Mouse (Mus musculus) stomach, embryonic 14.5 days (tissue): ENCODE measurements at regions not wholly inside any gene's neighbourhood (a gene's known extent, or its start where the extent isn't known, plus 50 kb on each side); places are given as distances from the start of the nearest gene placed in this dataset.

Experiments used
- ATAC-seq: fragments of 200-750 bp; cut with Nextera tagmentation; 2 replicates; pipeline ENCODE4 v1.8.0; 2017; ENCODE audit warnings: low read depth, moderate TSS enrichment; ENCODE audit not compliant: insufficient number of reproducible peaks, insufficient read depth, low FRiP score
- H3K27ac ChIP-seq: fragments of 300-500 bp; sonication (generic); 2 replicates; pipeline ENCODE4 v1.5.1; 2014; ENCODE audit warnings: mild to moderate bottlenecking, low read length, moderate library complexity, mixed read lengths
- H3K27me3 ChIP-seq: fragments of 300-500 bp; sonication (generic); 2 replicates; pipeline ENCODE4 v1.6.1; 2014; ENCODE audit warnings: low read length, control low read depth, mixed read lengths; ENCODE audit not compliant: control insufficient read depth, insufficient read depth
- H3K36me3 ChIP-seq: fragments of 300-500 bp; sonication (generic); 2 replicates; pipeline ENCODE4 v1.6.1; 2014; ENCODE audit warnings: mild to moderate bottlenecking, control low read depth, low read length, moderate library complexity, mixed read lengths; ENCODE audit not compliant: control insufficient read depth, insufficient read depth
- H3K4me1 ChIP-seq: fragments of 300-500 bp; sonication (generic); 2 replicates; pipeline ENCODE4 v1.6.1; 2014; ENCODE audit warnings: low read length, control low read depth, mixed read lengths; ENCODE audit not compliant: control insufficient read depth, insufficient read depth
- H3K4me2 ChIP-seq: fragments of 300-500 bp; sonication (generic); replicated peaks from 2 replicates; pipeline ENCODE4 v1.6.1; 2014; ENCODE audit warnings: low read depth, low read length, control low read depth
- H3K4me3 ChIP-seq: fragments of 300-500 bp; sonication (generic); 2 replicates; pipeline ENCODE4 v1.5.1; 2014; ENCODE audit warnings: low read depth, low read length, control low read depth
- H3K9ac ChIP-seq: fragments of 300-500 bp; sonication (generic); replicated peaks from 2 replicates; pipeline ENCODE4 v1.6.1; 2014; ENCODE audit warnings: low read depth, mild to moderate bottlenecking, control low read depth, low read length, moderate library complexity, mixed read lengths
- H3K9me3 ChIP-seq: fragments of 300-500 bp; sonication (generic); 2 replicates; pipeline ENCODE4 v1.6.1; 2016; ENCODE audit warnings: low read depth, low read length, control low read depth; ENCODE audit not compliant: control insufficient read depth
- WGBS: fragments of 180-500 bp; shearing (Covaris S2); extraction: QIAGEN DNeasy Blood & Tissue Kit; methylation state at CpG from one replicate; pipeline ENCODE4 v1.1.7; 2014; 5-methylcytosine and 5-hydroxymethylcytosine counted together

DNA sequence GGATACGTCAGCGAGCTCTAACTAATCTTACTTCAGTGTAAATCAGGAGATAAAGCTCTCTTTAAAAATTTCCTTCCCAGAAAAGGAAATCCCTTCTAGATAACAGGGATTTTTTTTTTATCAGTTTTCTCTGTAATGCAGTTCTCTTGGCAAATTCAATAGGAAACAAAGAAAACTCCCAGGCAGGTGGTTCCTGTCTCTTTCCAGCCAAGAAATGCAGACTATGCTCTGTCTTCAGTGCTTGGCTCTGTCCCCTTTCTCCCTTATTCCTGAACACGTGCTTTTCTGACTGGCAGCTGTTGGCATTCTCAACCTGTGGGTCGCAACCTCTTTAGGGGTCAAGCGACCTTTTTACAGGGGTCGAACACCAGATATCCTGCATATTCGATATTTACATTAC is 121.5 kb downstream of the Gm5426 start:
- Histone ChIP-seq H3K9me3 (no peaks in the 10 kb centered on the region), H3K27ac (no peak overlapping the region), H3K27me3 (no peaks in the 10 kb centered on the region), H3K4me1 (peaks cover under 1% of the 10 kb centered on the region; the same call in 1 of the 2 replicates), H3K9ac (no peak overlapping the region), H3K36me3 (no peaks in the 10 kb centered on the region), H3K4me3 (no peak overlapping the region), H3K4me2 (no peak overlapping the region)
- 65% methylated on average over 7 of the region's 7 CpGs for WGBS
- no peak for ATAC-seq

DNA sequence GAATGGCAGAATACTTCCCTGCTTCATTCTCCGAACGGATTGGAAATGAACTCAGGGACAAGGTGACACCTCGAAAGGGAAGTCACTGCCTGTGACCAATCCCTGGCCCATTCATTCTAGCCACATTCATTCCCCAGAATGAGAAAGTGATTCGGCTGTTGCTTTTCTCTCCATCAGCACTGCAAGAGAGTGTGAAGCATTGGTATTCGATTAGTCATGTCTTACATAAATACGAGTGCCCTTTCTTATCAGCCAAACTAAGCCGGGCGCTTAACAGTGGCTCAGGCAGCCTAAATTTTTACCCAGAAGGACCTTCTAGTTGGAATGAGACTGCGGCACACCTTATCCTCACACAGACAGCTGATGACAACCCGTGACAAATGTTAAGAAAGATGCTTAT is 122.8 kb downstream of the Gm5426 start:
- Histone ChIP-seq H3K27ac (no peak overlapping the region), H3K4me1 (peaks cover 7% of the 10 kb centered on the region; the same call in 1 of the 2 replicates), H3K9ac (no peak overlapping the region), H3K27me3 (no peaks in the 10 kb centered on the region), H3K36me3 (no peaks in the 10 kb centered on the region), H3K4me2 (no peak overlapping the region), H3K4me3 (no peak overlapping the region), H3K9me3 (no peaks in the 10 kb centered on the region)
- no peak for ATAC-seq
- 69% methylated on average over 10 of the region's 10 CpGs for WGBS

DNA sequence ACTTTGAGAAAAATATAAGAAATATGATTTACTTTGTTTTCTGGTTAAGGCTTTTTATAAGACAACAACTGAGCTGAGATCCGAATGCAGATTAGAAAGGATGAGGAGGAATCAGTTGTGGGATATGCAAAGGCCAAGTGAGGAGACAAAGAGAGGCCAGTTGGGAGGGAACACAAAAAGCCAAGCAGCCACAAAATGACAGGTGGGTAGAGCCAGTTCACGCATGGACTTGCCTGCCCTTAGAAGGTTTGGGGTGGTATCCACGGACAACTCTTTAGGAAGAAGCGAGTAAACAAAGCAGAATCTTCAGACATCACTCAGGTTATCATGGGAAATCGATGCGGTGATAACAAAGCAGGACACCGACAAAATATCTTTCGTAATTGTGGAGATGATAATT is 123.2 kb downstream of the Gm5426 start:
- no peaks in the 10 kb centered on the region for H3K27me3 ChIP-seq
- no peak for ATAC-seq
- no peak overlapping the region for H3K4me3 ChIP-seq
- no peaks in the 10 kb centered on the region for H3K9me3 ChIP-seq
- no peak overlapping the region for H3K9ac ChIP-seq
- H3K36me3 ChIP-seq, result no peaks in the 10 kb centered on the region
- H3K27ac ChIP-seq, result no peak overlapping the region
- WGBS, result 88% methylated on average over 8 of the region's 8 CpGs
- H3K4me1 ChIP-seq, result peaks cover 9% of the 10 kb centered on the region
- no peak overlapping the region for H3K4me2 ChIP-seq

DNA sequence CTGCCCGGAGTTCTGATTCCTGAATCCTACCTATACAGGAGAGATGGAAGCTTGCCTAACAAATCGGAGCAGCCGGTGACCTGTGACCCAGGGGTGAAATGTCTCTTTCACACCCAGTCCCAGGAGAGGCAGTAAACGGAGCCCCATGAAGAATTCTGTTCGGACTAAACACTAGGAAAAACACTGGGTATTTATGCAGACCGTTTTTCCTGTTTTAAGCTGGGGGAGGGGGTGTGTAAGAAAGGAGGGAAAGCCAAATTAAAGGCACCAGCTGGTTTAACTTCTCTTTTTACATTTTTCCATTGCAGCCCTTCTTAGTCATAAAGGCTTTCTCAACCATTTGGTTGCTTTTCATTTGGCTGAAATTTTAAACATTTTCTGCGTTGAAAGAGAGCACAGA is 127.1 kb downstream of the Gm5426 start:
- no peaks in the 10 kb centered on the region for H3K36me3 ChIP-seq
- no peak overlapping the region; the same call in 1 of the 2 replicates for H3K4me2 ChIP-seq
- H3K9me3 ChIP-seq, result no peaks in the 10 kb centered on the region
- 0 out of 2 replicates have a peak overlapping the region, but pooled peaks have one; percentile 7 for H3K9ac ChIP-seq
- H3K4me1 ChIP-seq, result peaks cover 20% of the 10 kb centered on the region
- H3K27me3 ChIP-seq, result no peaks in the 10 kb centered on the region
- WGBS, result 6% methylated on average over 7 of the region's 7 CpGs
- H3K4me3 ChIP-seq, result no peak overlapping the region
- H3K27ac ChIP-seq, result peak overlapping the region; percentile 73
- ATAC-seq, result peak; percentile 42; the same call in 1 of the 2 replicates

DNA sequence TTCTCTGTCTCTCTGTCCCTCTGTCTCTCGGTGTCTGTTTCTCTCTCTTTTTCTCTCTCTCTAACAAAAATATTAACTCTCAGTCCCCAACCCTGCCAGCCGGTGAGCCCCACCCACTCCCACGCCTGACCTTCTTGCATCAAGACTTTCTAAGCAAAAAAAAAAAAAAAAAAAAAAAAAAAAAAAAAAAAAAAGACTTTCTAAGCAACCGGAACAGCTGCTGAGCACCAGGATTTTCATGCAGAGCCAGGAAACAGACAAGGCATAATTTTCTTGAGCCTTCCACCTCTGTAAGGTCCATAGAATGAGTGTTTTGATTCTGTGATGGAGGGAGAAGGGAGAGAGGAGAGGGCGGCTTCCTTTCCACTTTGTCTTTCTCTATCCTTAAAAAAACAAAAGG is 128.0 kb downstream of the Gm5426 start:
- Histone ChIP-seq H3K9me3 (no peaks in the 10 kb centered on the region), H3K4me2 (no peak overlapping the region), H3K4me1 (peaks cover 20% of the 10 kb centered on the region), H3K4me3 (no peak overlapping the region), H3K36me3 (no peaks in the 10 kb centered on the region), H3K27ac (peak overlapping the region; percentile 73; the same call in 1 of the 2 replicates), H3K27me3 (no peaks in the 10 kb centered on the region), H3K9ac (no peak overlapping the region)
- 9% methylated on average over 5 of the region's 5 CpGs for WGBS
- ATAC-seq, result no peak

DNA sequence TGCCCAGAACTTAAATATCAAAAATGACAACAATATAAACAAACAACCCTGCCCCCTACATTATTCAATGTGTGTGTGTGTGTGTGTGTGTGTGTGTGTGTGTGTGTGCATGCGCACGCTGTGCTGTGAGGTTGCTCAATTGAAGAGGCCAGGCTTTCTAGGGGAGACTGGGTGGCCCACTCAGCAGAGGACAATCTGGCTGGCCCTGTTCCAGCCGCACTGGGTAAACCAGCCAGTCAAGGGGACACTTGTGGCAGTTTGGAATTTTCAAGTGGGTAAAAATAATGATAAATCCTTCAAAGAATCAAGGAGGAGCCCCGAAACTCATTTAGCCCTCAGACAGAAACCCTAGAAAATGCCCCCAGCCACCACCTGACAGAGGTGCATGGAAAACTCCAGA is 128.5 kb downstream of the Gm5426 start:
- Histone ChIP-seq H3K4me2 (no peak overlapping the region), H3K4me3 (no peak overlapping the region), H3K9ac (no peak overlapping the region), H3K36me3 (no peaks in the 10 kb centered on the region), H3K9me3 (no peaks in the 10 kb centered on the region), H3K4me1 (peaks cover 20% of the 10 kb centered on the region), H3K27me3 (no peaks in the 10 kb centered on the region), H3K27ac (peak overlapping the region; percentile 73; the same call in 1 of the 2 replicates)
- ATAC-seq, result no peak
- WGBS, result 51% methylated on average over 4 of the region's 4 CpGs

DNA sequence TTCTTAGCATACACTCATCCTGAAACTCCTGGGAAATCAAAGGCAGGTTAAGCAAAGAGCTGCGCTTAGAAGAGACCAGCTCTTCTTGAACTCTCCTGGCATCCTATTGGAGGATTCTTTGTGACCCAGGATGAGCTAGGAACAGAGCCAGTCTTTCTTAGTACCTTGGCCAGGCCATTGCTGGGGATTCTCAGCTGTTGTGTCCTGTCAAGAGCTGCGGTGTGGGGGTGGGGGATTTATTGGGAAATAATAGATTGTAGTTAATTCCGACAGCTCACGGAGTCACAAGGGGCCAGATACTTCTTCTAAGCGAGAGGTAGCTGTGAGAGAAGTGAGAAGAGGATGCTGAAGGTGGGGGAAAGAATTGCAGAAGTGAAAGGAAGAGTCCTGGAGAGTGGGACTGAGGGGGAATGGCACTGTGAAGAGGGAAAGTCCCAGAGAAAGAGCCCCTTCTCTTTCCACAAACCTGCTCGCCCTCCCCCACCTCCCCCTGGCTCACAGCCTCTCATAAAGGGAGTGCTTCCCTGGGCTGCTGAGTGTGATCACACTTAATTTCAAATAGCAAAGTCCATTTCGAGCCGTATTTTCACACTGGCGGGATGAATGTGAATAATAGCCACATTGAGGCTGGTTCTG is 129.8 kb downstream of the Gm5426 start:
- H3K4me3 ChIP-seq, result no peak overlapping the region
- peaks cover 20% of the 10 kb centered on the region for H3K4me1 ChIP-seq
- H3K36me3 ChIP-seq, result no peaks in the 10 kb centered on the region
- H3K4me2 ChIP-seq, result no peak overlapping the region
- no peak overlapping the region for H3K9ac ChIP-seq
- WGBS, result 59% methylated on average over 9 of the region's 9 CpGs
- no peak overlapping the region for H3K27ac ChIP-seq
- no peaks in the 10 kb centered on the region for H3K9me3 ChIP-seq
- no peak for ATAC-seq
- H3K27me3 ChIP-seq, result no peaks in the 10 kb centered on the region

DNA sequence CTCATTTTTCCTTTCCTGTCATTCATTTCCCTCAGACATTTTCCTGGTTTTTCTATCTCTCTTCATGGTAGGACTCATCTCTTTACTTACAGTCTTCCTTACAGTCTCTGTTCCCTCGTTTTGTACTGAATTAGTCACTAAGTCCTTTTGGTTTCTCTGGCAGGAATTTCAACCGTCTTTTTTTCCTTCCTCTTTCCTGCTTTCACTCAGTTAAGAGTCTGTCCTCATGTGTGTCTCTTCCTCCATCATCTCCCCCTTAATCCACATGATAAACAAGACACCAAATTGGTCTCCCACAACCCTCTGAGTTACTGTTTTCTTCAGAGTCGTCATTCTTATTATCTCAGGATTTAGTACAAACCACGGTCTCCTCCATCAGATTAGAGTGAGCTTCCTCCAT is 131.2 kb downstream of the Gm5426 start:
- Histone ChIP-seq H3K4me3 (no peak overlapping the region), H3K9ac (no peak overlapping the region), H3K27ac (no peak overlapping the region), H3K36me3 (no peaks in the 10 kb centered on the region), H3K4me1 (peaks cover 20% of the 10 kb centered on the region), H3K9me3 (no peaks in the 10 kb centered on the region), H3K27me3 (no peaks in the 10 kb centered on the region), H3K4me2 (no peak overlapping the region)
- ATAC-seq, result no peak
- 75% methylated on average over 4 of the region's 4 CpGs for WGBS
